Mouse (Mus musculus) forelimb bud, embryonic 11.5 days (tissue): ENCODE data around the gene Tbc1d32.

ENCODE experiments used
- DNase-seq: peaks from one replicate; pipeline ENCODE4 v3.0.0-alpha.2; 2012; ENCODE audit warnings: low read depth, low spot score

Gene Tbc1d32

GRCm38 (mm10) chr10:56106996-56107334 lies 121.5 kb downstream of the Tbc1d32 start:
- DNase-seq, result no peak

- DNase-seq, result peak; percentile 82
Observed at GRCm38 (mm10) chr10:56106333-56106995, 122.0 kb downstream of the Tbc1d32 start, which contains the start of gene Msl3l2. Gene Msl3l2 (plus strand): TSS chr10:56106917.

- no peak for DNase-seq
Observed at GRCm38 (mm10) chr10:56099641-56100310, 128.7 kb downstream of the Tbc1d32 start.

GRCm38 (mm10) chr10:56099126-56099525 lies 129.4 kb downstream of the Tbc1d32 start:
- no peak for DNase-seq

GRCm38 (mm10) chr10:56096757-56097156 lies 131.7 kb downstream of the Tbc1d32 start:
- DNase-seq, result no peak

- DNase-seq, result no peak
Observed at GRCm38 (mm10) chr10:56094586-56094985, 133.9 kb downstream of the Tbc1d32 start.

- no peak for DNase-seq
Observed at GRCm38 (mm10) chr10:56089714-56090113, 138.8 kb downstream of the Tbc1d32 start.

- no peak for DNase-seq
Observed at GRCm38 (mm10) chr10:56062746-56063145, 165.7 kb downstream of the Tbc1d32 start.

- no peak for DNase-seq
Observed at GRCm38 (mm10) chr10:56061238-56061830, 167.2 kb downstream of the Tbc1d32 start.

- no peak for DNase-seq
Observed at GRCm38 (mm10) chr10:56058979-56059422, 169.5 kb downstream of the Tbc1d32 start.

- no peak for DNase-seq
Observed at GRCm38 (mm10) chr10:56025400-56025799, 203.1 kb downstream of the Tbc1d32 start.

GRCm38 (mm10) chr10:56024579-56024978 lies 203.9 kb downstream of the Tbc1d32 start:
- no peak for DNase-seq

GRCm38 (mm10) chr10:55979898-55980521 lies 248.5 kb downstream of the Tbc1d32 start:
- peak; percentile 55 for DNase-seq

GRCm38 (mm10) chr10:55978001-55978400 lies 250.5 kb downstream of the Tbc1d32 start:
- DNase-seq, result no peak
